Mouse (Mus musculus): ENCODE data around the gene Cds1.

Gene Cds1

DNA sequence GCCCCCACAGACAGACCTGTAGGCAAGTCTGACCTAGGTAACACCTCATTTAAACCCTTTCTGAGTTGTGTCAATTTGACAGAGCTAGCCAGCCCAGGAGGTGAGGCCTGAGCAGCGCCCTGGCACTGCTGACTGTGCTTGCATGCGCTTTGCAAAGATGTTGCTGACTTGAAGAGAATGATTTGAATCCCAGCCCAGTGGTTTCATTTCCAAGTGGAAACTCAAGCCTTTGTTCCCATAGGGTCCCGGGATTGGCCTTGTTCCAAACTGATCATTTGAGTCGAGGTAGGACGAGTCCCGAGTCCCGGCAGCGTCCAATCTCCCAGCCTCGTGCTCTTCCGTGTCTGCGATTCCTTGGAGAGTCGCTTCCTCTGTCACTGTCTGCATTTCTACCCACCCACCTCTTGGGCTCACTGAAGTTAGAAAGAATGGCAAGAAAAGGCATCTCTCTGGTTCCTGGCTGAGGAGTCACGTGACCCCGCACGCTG is 14.5 kb downstream of the Cds1 start:
- DNase-seq = no peak

DNA sequence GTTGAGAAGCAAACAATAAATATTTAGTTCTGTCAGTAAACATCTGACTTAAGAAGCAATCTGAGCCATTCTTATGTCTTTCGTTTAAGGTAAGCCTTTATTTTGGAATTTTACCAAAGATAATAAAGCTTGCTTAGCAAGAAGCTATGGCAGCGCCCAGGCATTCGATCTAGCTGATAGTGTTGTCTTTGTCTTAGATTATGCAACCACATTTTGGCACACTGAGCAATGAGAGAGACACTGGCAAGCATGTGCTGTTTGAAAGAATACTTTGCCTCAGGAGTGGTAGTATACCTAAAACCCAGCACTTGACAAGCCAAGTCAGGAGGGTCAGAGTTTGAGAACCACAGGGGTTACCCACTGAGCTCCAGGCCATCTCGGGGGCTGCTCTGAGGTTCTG is 16.0 kb downstream of the Cds1 start:
- no peak for DNase-seq

DNA sequence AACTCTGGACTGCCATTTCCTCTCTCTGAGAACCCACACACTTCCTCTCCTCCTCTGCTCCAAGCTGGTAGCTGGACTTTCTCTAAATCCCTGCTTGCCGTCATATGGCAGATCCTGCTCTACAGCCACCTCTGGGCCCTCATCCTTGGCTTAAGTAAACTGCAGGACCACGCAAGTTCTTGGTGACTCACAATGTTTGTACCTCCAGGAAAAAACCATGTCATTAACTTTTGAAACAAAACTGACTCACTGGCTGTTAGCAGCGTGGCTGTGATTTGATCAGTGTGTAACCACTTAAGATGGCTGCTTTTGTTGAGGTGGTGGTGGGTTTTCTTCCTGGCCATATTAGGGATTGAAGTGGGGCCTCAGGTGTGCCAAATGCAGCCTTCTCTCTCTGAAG is 19.4 kb downstream of the Cds1 start:
- DNase-seq = no peak

- DNase-seq = no peak
Observed at GRCm38 (mm10) chr5:101784787-101785186, 19.9 kb downstream of the Cds1 start.

GRCm38 (mm10) chr5:101785921-101786614 is 21.1 kb downstream of the Cds1 start:
- no peak for DNase-seq

DNA sequence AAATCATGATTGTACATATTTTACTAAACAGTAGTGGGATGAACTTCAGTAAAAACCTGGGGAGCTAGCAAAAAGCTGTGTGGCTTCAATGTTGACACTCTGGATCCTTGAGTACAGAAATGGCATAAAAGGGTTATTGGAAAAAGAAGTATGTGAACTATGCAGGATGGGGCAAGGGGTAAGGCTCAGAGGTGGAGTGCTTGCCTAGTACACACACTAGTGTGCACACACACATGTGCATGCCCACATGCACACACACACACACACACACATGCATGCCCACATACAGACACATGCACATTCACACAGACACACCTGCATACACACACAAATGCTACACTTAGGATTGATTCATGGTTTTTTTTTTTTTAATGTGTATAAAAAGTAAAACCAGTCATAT is 24.8 kb downstream of the Cds1 start:
- no peak for DNase-seq

- no peak for DNase-seq
Observed at GRCm38 (mm10) chr5:101790560-101790959, 25.6 kb downstream of the Cds1 start.

DNA sequence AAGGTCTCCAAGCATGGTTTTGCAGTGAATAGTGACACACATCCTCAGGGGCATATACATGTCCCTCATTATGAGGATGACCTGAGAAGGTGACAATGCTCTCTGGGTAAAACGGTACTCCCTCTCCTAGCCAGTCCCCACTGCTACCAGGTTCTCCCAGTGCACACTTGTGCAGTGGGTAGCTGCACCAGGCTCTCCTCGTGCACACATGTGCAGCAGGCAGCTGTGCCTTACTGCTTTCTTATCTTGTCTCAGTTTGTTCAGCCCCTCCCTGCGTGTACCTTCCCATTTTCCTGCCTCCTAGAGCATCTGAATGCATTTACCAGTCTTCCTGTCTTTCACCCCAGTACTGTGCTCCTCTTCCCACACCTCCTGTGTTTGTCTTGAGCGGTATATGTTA is 27.7 kb downstream of the Cds1 start:
- no peak for DNase-seq

- no peak for DNase-seq
Observed at GRCm38 (mm10) chr5:101801891-101802290, 37.0 kb downstream of the Cds1 start.

GRCm38 (mm10) chr5:101802358-101803022 is 37.6 kb downstream of the Cds1 start:
- peak; percentile 18 to 56 for DNase-seq

DNA sequence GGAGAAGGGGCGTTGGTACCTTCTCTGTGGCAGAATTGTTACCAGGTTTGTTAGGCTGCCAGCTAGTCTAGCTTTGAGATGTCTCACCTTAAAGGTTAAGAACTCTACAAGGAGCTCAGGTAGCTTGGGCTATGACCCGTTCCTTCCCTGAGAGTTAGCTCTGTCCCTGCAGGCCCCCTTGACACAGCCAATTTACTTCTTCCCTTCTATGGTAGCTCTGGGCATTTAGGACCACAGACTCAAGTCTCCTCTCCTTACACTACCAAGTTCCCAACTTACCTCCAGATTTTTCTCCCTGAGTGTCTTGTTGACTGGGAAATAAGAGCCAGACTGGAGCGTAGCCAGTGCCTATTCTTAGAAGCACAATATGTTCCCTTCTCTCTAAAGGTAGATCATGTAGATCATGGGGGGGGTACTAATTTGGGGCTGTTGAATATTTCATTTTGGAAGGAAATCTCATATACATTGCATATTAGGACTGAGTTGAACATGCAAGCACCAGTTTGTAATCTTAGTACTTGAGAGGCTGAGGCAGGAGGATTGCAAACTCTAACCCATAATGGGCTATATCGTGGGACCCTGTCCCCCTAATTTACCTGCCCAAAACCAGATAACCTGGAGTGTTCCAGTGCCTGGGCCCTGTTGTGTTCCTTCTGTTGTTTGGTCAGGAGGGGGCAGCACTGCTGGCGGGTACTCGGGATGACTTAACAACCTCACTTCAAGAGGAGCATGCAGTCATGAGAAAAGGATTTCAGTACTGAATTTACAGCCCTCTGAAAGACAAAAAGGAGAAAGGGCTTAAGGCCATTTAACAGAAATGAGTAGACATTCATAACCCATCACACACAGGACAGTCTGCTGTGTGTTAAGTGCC is 46.6 kb downstream of the Cds1 start:
- no peak for DNase-seq

DNA sequence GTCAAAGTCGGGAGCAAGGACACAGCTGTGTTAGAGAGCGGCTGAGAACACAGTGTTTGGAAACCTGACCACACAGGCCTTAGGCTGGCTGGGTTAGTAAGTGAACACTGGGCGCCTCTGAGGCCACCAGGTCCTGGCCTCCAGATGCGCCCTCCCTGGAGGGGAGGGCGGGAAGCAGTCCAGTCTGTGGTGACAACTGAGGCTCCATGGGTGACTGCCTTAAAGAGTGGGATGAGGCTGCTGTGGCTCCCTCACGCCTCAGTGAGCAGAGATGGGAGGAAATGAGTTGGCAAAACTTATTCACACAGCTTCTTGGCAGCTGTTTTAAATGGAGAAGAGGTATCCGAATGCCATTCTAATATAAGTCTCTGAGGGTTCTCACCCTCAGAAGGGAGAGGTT is 51.9 kb downstream of the Cds1 start:
- no peak for DNase-seq

DNA sequence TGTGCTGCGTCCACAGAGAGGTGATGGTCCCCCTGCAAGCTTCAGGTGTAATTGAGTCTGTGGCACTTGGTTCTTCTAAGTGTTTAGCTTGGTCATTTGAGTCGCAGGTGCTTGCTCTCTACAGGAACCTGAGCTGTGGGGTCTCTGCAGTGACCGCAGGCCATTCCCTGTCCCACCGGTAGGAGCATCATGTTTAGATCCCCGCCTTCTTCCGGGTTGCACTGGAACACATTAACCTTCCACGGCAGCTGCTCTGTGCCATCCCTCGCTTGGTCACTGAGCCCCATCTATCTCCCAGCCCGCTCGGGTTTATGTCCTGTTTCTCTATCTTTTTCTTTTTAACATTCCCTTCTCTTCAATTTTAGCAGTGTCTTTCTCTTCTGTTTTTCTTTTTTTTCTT is 54.3 kb downstream of the Cds1 start:
- no peak for DNase-seq

- no peak for DNase-seq
Observed at GRCm38 (mm10) chr5:101819844-101820243, 54.9 kb downstream of the Cds1 start.

- DNase-seq = no peak
Observed at GRCm38 (mm10) chr5:101821052-101821451, 56.1 kb downstream of the Cds1 start.

DNA sequence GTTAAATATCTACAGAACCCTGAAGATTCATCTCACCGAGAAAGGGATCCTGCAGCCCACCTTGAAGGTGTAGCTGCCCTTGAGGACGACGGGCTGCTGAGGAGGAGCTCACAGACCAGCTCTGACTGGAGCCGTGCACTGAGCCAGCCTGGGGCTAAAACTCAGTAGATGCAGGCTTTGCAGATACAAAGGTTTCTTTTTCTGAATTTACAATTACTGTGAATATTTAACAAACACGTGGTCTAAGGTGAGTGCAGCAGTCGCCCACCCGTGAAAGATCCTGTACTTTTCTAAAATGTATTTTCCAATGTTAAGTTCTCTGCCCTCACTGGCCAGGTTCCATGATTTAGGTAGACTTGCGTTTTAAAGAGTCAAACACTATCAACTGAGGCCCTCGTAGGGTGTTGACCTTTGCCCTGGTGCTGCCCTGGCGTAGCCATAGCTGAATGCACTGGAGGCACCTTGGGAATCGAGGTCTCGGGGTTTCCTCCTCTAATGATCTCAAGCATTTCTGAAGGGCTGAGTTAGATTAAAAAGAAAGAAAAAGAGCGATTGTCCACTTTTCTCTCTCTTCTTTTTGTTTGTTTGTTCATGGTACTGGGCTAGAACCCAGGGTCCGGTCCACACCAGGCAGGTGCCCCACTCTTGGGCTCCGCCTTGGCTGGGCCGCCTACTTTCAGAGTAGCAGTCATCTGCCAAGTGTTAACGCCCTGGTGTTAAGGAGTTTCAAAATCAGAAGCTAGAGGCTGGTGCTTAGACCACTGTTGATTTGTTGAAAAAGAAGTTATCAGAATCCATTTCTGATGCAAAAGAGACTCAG is 56.8 kb downstream of the Cds1 start:
- no peak for DNase-seq

- no peak for DNase-seq
Observed at GRCm38 (mm10) chr5:101822311-101822670, 57.4 kb downstream of the Cds1 start.

- no peak for DNase-seq
Observed at GRCm38 (mm10) chr5:101825111-101825911, 60.4 kb downstream of the Cds1 start.

- DNase-seq = peak; percentile 53 to 69
Observed at GRCm38 (mm10) chr5:101826531-101826970, 61.6 kb downstream of the Cds1 start.

DNA sequence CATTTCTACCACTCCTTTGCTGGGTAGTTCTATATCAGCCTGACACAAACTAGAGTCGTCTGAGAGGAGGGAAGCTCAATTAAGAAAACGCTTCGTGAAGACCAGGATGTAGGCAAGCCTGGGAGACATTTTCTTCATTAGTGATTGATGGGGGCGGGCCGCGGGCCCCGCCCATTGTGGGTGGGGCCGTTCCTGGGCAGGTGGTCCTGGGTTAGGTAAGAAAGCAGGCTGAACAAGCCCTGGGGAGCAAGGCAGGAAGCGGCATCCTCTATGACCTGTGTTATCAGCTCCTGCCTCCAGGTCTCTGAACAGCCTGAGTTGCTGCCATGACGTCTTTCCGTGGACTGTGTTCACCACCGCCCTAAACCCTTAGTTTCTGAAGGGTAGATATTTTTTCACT is 62.5 kb downstream of the Cds1 start:
- no peak for DNase-seq

GRCm38 (mm10) chr5:101828932-101829331 is 64.0 kb downstream of the Cds1 start:
- no peak for DNase-seq

- DNase-seq = no peak
Observed at GRCm38 (mm10) chr5:101830180-101830579, 65.2 kb downstream of the Cds1 start.
